Comparison of ENCODE assay signal across 8 mouse cellular contexts in the genomic region with DNA sequence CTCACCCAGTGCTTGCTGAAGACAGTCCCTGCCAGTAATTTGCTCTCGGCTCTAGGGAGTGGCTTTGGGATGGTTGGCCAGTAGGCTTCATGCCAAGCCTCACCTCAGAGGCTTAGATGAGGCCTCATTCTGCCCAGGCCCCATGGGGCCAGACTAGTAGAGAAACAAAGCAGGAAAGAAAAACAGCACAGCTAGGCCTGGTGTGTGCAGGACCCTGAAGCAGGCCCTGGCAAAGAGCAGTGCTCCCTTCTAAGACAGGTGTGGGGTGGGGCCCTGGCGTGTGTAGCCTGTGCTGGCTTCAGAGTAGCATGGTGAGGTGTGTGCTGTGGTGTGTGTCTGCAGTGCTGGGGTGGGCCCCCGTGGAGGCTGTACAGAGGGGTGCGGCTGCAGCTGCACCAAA. TPM values are rescaled to one million over a fixed set of nuclear protein-coding genes. Genes with fewer than 3 reads are reported as not detected.
DNase-seq lines count a peak whose midpoint lies in the region; ATAC-seq and TF ChIP-seq lines count a peak whose summit lies in the region.

No protein-coding gene starts in this region.

- H3K27me3 ChIP-seq in heart, postnatal 0 days (ENCODE audit: control insufficient read depth, insufficient read depth, low read length): no peaks in the 10 kb centered on the region
- H3K27me3 ChIP-seq in intestine, postnatal 0 days (replicated peaks; ENCODE audit: control insufficient read depth, insufficient read depth, low read length): no peaks in the 10 kb centered on the region
- H3K27me3 ChIP-seq in midbrain, embryonic 16.5 days (ENCODE audit: control insufficient read depth, insufficient read depth, low read depth, low read length): no peaks in the 10 kb centered on the region

- no peak for TF ChIP-seq CTCF in heart, postnatal 0 days (IDR thresholded peaks at IDR 0.05; ENCODE audit: low read depth)
- TF ChIP-seq CTCF in intestine, postnatal 0 days (IDR thresholded peaks at IDR 0.05; ENCODE audit: low read depth): no peak

- 39% methylated on average over 4 of the region's 4 CpGs for WGBS in heart, postnatal 0 days
- 26% methylated on average over 4 of the region's 4 CpGs for WGBS in intestine, postnatal 0 days
- 56% methylated on average over 4 of the region's 4 CpGs for WGBS in midbrain, embryonic 16.5 days

- TF ChIP-seq EP300 in heart, postnatal 0 days (IDR thresholded peaks at IDR 0.05; ENCODE audit: low read depth): no peak

- H3K9ac ChIP-seq in heart, postnatal 0 days (replicated peaks; ENCODE audit: low read depth, low read length): 0 out of 2 replicates have a peak overlapping the region, but pooled peaks have one; percentile 26
- no peak overlapping the region for H3K9ac ChIP-seq in intestine, postnatal 0 days (ENCODE audit: low read depth, low read length)
- H3K9ac ChIP-seq in midbrain, embryonic 16.5 days (ENCODE audit: low read depth, low read length): peak overlapping the region; percentile 18; the same call in 1 of the 2 replicates

- H3K4me1 ChIP-seq in heart, postnatal 0 days (ENCODE audit: control insufficient read depth, insufficient read depth): peaks cover 31% of the 10 kb centered on the region
- H3K4me1 ChIP-seq in intestine, postnatal 0 days (replicated peaks; ENCODE audit: control insufficient read depth, insufficient read depth, low read length): peaks cover 32% of the 10 kb centered on the region
- peaks cover 26% of the 10 kb centered on the region for H3K4me1 ChIP-seq in midbrain, embryonic 16.5 days (ENCODE audit: control insufficient read depth, insufficient read depth, low read length)

- H3K4me3 ChIP-seq in heart, postnatal 0 days (ENCODE audit: low read depth, low read length): no peak overlapping the region
- H3K4me3 ChIP-seq in intestine, postnatal 0 days (ENCODE audit: low read depth, low read length): no peak overlapping the region
- no peak overlapping the region for H3K4me3 ChIP-seq in midbrain, embryonic 16.5 days (ENCODE audit: low read depth, low read length)

- H3K27ac ChIP-seq in heart, postnatal 0 days (ENCODE audit: low read depth): peak overlapping the region; percentile 59
- H3K27ac ChIP-seq in intestine, postnatal 0 days (ENCODE audit: low read depth, low read length): peak overlapping the region; percentile 89
- H3K27ac ChIP-seq in midbrain, embryonic 16.5 days (ENCODE audit: low read length): no peak overlapping the region

- H3K9me3 ChIP-seq in heart, postnatal 0 days (replicated peaks; ENCODE audit: control insufficient read depth, low read length): 0 out of 2 replicates have a peak, but pooled peaks cover 3% of the 10 kb centered on the region
- H3K9me3 ChIP-seq in intestine, postnatal 0 days (ENCODE audit: control insufficient read depth): no peaks in the 10 kb centered on the region
- H3K9me3 ChIP-seq in midbrain, embryonic 16.5 days (replicated peaks; ENCODE audit: control insufficient read depth, low read length, poor library complexity, severe bottlenecking): no peaks in the 10 kb centered on the region

- H3K36me3 ChIP-seq in heart, postnatal 0 days (replicated peaks; ENCODE audit: control insufficient read depth, insufficient read depth, low read length): peaks cover 17% of the 10 kb centered on the region
- peaks cover 6% of the 10 kb centered on the region; the same call in 1 of the 2 replicates for H3K36me3 ChIP-seq in intestine, postnatal 0 days (ENCODE audit: control insufficient read depth, insufficient read depth)
- peaks cover 6% of the 10 kb centered on the region for H3K36me3 ChIP-seq in midbrain, embryonic 16.5 days (ENCODE audit: control insufficient read depth, insufficient read depth, low read length)

- H3K4me2 ChIP-seq in heart, postnatal 0 days (ENCODE audit: low read depth, low read length): no peak overlapping the region
- H3K4me2 ChIP-seq in intestine, postnatal 0 days (replicated peaks; ENCODE audit: low read depth): peak overlapping the region; percentile 48; the same call in 1 of the 2 replicates
- no peak overlapping the region for H3K4me2 ChIP-seq in midbrain, embryonic 16.5 days (ENCODE audit: low read length)

- no peak for DNase-seq in heart, postnatal 0 days (ENCODE audit: low spot score)
- DNase-seq in heart, adult 11 months: no peak
- DNase-seq in cerebellum, postnatal 36 days: peak; percentile 41
- no peak for DNase-seq in ovary, adult 18-20 months (ENCODE audit: low spot score)
- no peak for DNase-seq in left cerebral cortex, adult 18-20 months (ENCODE audit: low spot score in 2 of 2)
- DNase-seq in urinary bladder, adult 2 months (ENCODE audit: low spot score): no peak

- peak; percentile 44; the same call in 1 of the 2 replicates for ATAC-seq in heart, postnatal 0 days (ENCODE audit: insufficient read depth, low read depth)
- peak; percentile 63 for ATAC-seq in intestine, postnatal 0 days
- peak; percentile 46; the same call in 1 of the 2 replicates for ATAC-seq in midbrain, embryonic 16.5 days

RNA-seq across cellular contexts. Expression of gene Hs6st1, which starts 20.2 kb away (rescaled TPM):
- 31.5 and 39.8 TPM in 2 replicates for total RNA-seq in heart, postnatal 0 days (2014; rRNA removed; ENCODE audit: low replicate concordance)
- 2.7 and 3.2 TPM in 2 replicates for polyA plus RNA-seq in heart, postnatal 0 days (2015; fragmentation: Nextera tagmentation; extraction: Ambion mirVana)
- 6.4 and 6.7 TPM in 2 replicates for polyA plus RNA-seq in intestine, postnatal 0 days (2015; fragmentation: Nextera tagmentation; extraction: Ambion mirVana)
- polyA plus RNA-seq in midbrain, embryonic 16.5 days (2015; fragmentation: Nextera tagmentation; extraction: Ambion mirVana): 9.4 and 10.8 TPM in 2 replicates
- total RNA-seq in left cerebral cortex, adult 18-20 months (2021): 10 to 100 TPM; 48.6 to 51.7 TPM
- 29.0 and 30.1 TPM in 2 replicates for polyA plus RNA-seq in urinary bladder, adult 2 months (2012; rRNA removed)

Comparison
In these comparisons a context has a peak if more than half of its experiments do, and no peak if none do; other contexts are left out.
1. DNase-seq: peak in cerebellum, postnatal 36 days (2 of 2); none in heart, postnatal 0 days (single experiment), heart, adult 11 months (single experiment), ovary, adult 18-20 months (single experiment), left cerebral cortex, adult 18-20 months (0 of 2) and urinary bladder, adult 2 months (single experiment).
2. Peak in every context shown above with its lines, with median percentiles within 50 percentile points of each other: ATAC-seq.